Mouse (Mus musculus) intestine, postnatal 0 days (tissue): Measurements from ENCODE around the gene Cdc73. TPM values are rescaled to one million over a fixed set of nuclear protein-coding genes. Genes with fewer than 3 reads are reported as not detected.
"Not testable (repeated sequence)": the region's sequence is repeated elsewhere in the genome, so short reads cannot be mapped to it uniquely, and the experiment has no call there.

Source experiments
- ATAC-seq: fragments of 200-750 bp; cut with Nextera tagmentation; 2 replicates; pipeline ENCODE4 v1.8.0; 2017; ENCODE audit warnings: mild to moderate bottlenecking, moderate TSS enrichment, moderate library complexity
- H3K27ac ChIP-seq: fragments of 300-500 bp; sonication (generic); 2 replicates; pipeline ENCODE4 v1.5.1; 2014; ENCODE audit warnings: mild to moderate bottlenecking, low read depth, low read length, moderate library complexity
- H3K27me3 ChIP-seq: fragments of 300-500 bp; sonication (generic); replicated peaks from 2 replicates; pipeline ENCODE4 v1.6.1; 2014; ENCODE audit warnings: low read length, mixed read lengths; ENCODE audit not compliant: control insufficient read depth, insufficient read depth
- H3K36me3 ChIP-seq: fragments of 300-500 bp; sonication (generic); 2 replicates; pipeline ENCODE4 v1.6.1; 2014; ENCODE audit warnings: mild to moderate bottlenecking, moderate library complexity; ENCODE audit not compliant: control insufficient read depth, insufficient read depth
- H3K4me1 ChIP-seq: fragments of 300-500 bp; sonication (generic); replicated peaks from 2 replicates; pipeline ENCODE4 v1.6.1; 2014; ENCODE audit warnings: antibody characterized with exemption, low read length, mixed read lengths; ENCODE audit not compliant: control insufficient read depth, insufficient read depth
- H3K4me2 ChIP-seq: fragments of 300-500 bp; sonication (generic); replicated peaks from 2 replicates; pipeline ENCODE4 v1.6.1; 2014; ENCODE audit warnings: low read depth, mild to moderate bottlenecking, moderate library complexity
- H3K4me3 ChIP-seq: fragments of 300-500 bp; sonication (generic); 2 replicates; pipeline ENCODE4 v1.5.1; 2014; ENCODE audit warnings: low read depth, low read length
- H3K9ac ChIP-seq: fragments of 300-500 bp; sonication (generic); 2 replicates; pipeline ENCODE4 v1.6.1; 2014; ENCODE audit warnings: mild to moderate bottlenecking, low read depth, low read length
- H3K9me3 ChIP-seq: fragments of 300-500 bp; sonication (generic); 2 replicates; pipeline ENCODE4 v1.6.1; 2016; ENCODE audit warnings: mixed run types; ENCODE audit not compliant: control insufficient read depth
- CTCF ChIP-seq: sonication (generic); IDR thresholded peaks from 2 replicates; pipeline ENCODE4 v1.5.1; 2016; ENCODE audit warnings: low read depth, mild to moderate bottlenecking, control low read depth, antibody characterized with exemption, moderate library complexity
- WGBS: fragments of 180-500 bp; shearing (Covaris S2); extraction: QIAGEN DNeasy Blood & Tissue Kit; methylation state at CpG from one replicate; pipeline ENCODE4 v1.1.7; 2014; 5-methylcytosine and 5-hydroxymethylcytosine counted together
- polyA plus RNA-seq: library from polyadenylated mRNA; unstranded; fragments of >200 nt; fragmentation: Nextera tagmentation; extraction: Ambion mirVana; gene quantifications from 2 replicates; pipeline ENCODE4 v1.2.1, GENCODE M21; 2015

The Cdc73 gene
- polyA plus RNA-seq, 1 experiment from 2014 or later, result 12.6 TPM

- ATAC-seq, result peak; percentile 62
- Histone ChIP-seq H3K36me3 (peaks cover 11% of the 10 kb centered on the region), H3K27ac (peak overlapping the region; percentile 84; the same call in 1 of the 2 replicates), H3K4me2 (peak overlapping the region; percentile 78), H3K4me1 (no peaks in the 10 kb centered on the region), H3K9ac (peak overlapping the region; percentile 62), H3K27me3 (no peaks in the 10 kb centered on the region), H3K4me3 (peak overlapping the region; percentile 88), H3K9me3 (no peaks in the 10 kb centered on the region)
- no peak for TF ChIP-seq CTCF
- 12% methylated on average over 11 of the region's 11 CpGs for WGBS
Observed at GRCm38 (mm10) chr1:143738811-143739210, 36.1 kb upstream of the Cdc73 start.

DNA sequence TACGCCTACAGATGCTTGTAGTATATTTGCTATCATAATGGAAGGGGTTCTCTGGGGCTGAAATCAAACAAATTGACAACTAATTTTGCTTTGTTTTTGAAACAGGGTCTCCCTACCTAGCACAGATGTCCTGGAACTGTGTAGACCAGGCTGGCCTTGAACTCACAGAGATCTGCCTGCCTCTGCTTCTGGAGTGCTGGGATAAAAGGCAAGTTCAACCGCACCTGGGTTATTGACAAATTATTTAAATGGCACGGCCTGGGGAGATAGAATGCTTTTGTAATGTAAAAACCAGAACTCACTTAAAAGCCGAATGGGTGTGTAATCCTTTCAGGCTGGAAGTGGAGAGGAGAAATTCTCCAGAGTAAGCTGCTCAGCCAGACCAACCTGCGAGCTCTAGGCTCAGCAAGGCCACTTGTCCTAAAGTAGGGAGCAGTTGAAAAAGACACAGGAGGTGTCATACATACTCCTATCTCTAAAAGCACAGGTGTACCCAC is 31.3 kb upstream of the Cdc73 start:
- 82% methylated on average over 5 of the region's 5 CpGs for WGBS

GRCm38 (mm10) chr1:143731691-143732090 is 29.0 kb upstream of the Cdc73 start:
- Histone ChIP-seq H3K36me3 (no peaks in the 10 kb centered on the region), H3K9me3 (no peaks in the 10 kb centered on the region), H3K4me1 (no peaks in the 10 kb centered on the region), H3K27me3 (no peaks in the 10 kb centered on the region), H3K4me2 (no peak overlapping the region), H3K9ac (no peak overlapping the region), H3K4me3 (no peak overlapping the region), H3K27ac (no peak overlapping the region)
- ATAC-seq, result no peak
- 64% methylated on average over 4 of the region's 4 CpGs for WGBS
- TF ChIP-seq CTCF, result no peak

More for the DNA sequence above, 31.3 kb upstream of the Cdc73 start:
- Histone ChIP-seq H3K27me3 (no peaks in the 10 kb centered on the region), H3K4me2 (no peak overlapping the region), H3K27ac (no peak overlapping the region), H3K9ac (no peak overlapping the region), H3K4me3 (no peak overlapping the region), H3K9me3 (no peaks in the 10 kb centered on the region), H3K4me1 (no peaks in the 10 kb centered on the region), H3K36me3 (no peaks in the 10 kb centered on the region)
- no peak for TF ChIP-seq CTCF
- ATAC-seq, result no peak

DNA sequence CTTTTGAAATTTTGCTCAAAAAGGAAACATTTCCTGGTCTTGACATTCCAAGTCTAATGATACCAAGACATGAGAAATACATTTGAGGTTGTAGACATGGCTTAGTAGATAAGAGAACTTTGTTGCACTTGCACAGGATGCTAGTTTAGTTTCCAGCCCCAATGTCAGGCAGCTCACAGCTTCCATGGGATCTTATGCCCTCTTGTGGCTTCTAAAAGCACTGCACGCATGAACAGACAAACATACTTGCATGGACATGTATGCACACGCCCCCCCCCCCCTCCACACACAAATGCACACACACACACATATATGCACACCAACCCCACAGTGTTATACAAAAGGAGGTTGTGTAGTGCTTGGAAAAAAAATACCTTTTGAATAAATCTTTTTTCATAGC is 28.2 kb upstream of the Cdc73 start:
- Histone ChIP-seq H3K4me2 (no peak overlapping the region), H3K4me1 (no peaks in the 10 kb centered on the region), H3K9me3 (no peaks in the 10 kb centered on the region), H3K36me3 (no peaks in the 10 kb centered on the region), H3K27ac (no peak overlapping the region), H3K4me3 (no peak overlapping the region), H3K27me3 (no peaks in the 10 kb centered on the region), H3K9ac (no peak overlapping the region)
- TF ChIP-seq CTCF, result peak; percentile 64
- no peak for ATAC-seq
- WGBS, result 81% methylated on average over 2 of the region's 2 CpGs

DNA sequence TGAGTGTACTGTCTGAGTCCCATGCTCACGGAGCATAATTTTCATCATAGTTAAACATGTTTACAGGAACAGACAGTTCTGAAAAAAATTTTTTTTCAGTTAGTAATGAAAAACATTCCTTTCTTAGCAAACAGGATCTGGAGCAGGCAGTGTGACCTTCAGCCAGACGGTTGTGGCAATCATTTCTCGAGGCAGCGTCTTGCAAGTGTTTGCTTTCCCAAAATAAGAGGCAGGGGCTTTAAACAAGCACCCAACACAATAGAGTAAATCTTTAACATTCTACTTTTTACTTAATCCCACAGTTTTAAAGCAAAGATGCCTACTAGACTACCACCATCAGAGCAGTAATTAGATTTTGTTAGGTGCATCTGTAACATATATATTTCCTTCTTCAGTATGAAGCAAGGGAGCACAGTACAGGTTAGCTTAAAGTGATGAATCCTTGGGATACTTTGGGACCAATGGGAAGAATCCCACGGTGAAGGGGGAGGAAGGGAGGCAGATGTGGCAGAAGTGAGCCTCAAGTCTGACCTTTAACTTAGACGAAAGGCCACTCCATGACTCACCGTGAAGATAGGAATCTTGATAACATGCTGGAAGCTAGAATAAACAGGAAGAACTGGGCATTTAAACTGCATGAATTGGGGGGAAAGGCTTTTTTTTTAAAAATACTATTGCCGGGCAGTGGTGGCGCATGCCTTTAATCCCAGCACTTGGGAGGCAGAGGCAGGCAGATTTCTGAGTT is 25.2 kb upstream of the Cdc73 start:
- no peak for TF ChIP-seq CTCF
- ATAC-seq, result peak; percentile 76
- no peaks in the 10 kb centered on the region for H3K36me3 ChIP-seq
- H3K4me3 ChIP-seq, result no peak overlapping the region
- H3K4me1 ChIP-seq, result no peaks in the 10 kb centered on the region
- H3K9ac ChIP-seq, result no peak overlapping the region
- H3K4me2 ChIP-seq, result no peak overlapping the region
- no peaks in the 10 kb centered on the region for H3K27me3 ChIP-seq
- H3K27ac ChIP-seq, result no peak overlapping the region
- H3K9me3 ChIP-seq, result no peaks in the 10 kb centered on the region
- WGBS, result 33% methylated on average over 9 of the region's 9 CpGs

DNA sequence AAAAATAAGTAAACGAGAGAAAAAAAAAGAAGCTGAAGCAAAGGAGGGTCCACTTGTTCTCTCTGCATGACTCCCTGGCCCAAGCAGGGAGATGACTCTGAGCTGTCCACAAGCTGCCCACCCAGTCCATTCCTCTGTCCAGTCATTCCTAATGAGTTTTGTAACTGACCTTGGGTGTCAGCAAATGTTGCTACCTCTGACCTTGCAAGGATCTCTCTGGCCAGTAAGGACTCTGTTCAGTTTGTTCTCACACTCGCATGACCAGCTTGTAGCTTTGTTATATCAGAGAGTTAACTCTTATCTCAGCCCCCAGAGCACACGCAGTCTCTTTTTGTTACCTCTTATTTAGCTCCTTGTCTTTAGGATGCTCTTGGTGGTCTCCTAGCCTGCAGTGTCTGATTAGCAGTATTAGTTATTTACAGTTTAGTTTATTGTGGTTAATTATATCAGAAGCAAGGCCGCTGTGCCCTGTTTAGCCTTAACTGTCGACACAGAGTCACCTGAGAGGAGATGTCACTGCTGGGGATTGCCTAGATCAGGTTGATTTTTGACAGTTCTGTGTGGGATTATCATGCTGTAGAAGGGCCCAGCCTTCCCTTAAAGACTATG is 21.9 kb upstream of the Cdc73 start:
- Histone ChIP-seq H3K4me1 (no peaks in the 10 kb centered on the region), H3K27me3 (no peaks in the 10 kb centered on the region), H3K27ac (no peak overlapping the region), H3K36me3 (no peaks in the 10 kb centered on the region), H3K9ac (no peak overlapping the region), H3K9me3 (no peaks in the 10 kb centered on the region), H3K4me3 (no peak overlapping the region), H3K4me2 (no peak overlapping the region)
- WGBS, result 73% methylated on average over 5 of the region's 5 CpGs
- TF ChIP-seq CTCF, result no peak
- no peak for ATAC-seq

GRCm38 (mm10) chr1:143716038-143716437 is 13.3 kb upstream of the Cdc73 start, which contains the start of gene Glrx2:
Glrx2 (plus strand) TSS chr1:143716338.
- not testable (repeated sequence) for ATAC-seq, H3K4me1 ChIP-seq, H3K27me3 ChIP-seq, H3K4me3 ChIP-seq, H3K9ac ChIP-seq, H3K36me3 ChIP-seq, H3K27ac ChIP-seq, H3K4me2 ChIP-seq, H3K9me3 ChIP-seq
- WGBS, result no CpG with 5 or more reads among the region's 2 CpGs
